Comparison of ENCODE assay signal across 22 mouse cellular contexts in genomic region chr11:119816798-119817361, GRCm38 (mm10).
DNase-seq lines count a peak whose midpoint lies in the region; ATAC-seq and TF ChIP-seq lines count a peak whose summit lies in the region.
"Had no signal": no experiment of that assay in that cellular context is flagged by ENCODE, and none has a peak within 500 bp of the region (broad histone marks: within the 10 kb centered on the region; RNA-seq: fewer than 3 reads in every experiment).

No protein-coding gene starts in this region.

- peaks cover 30% of the 10 kb centered on the region for H3K36me3 ChIP-seq in forebrain, embryonic 13.5 days (ENCODE audit: poor library complexity, severe bottlenecking)
- H3K36me3 ChIP-seq in forebrain, postnatal 0 days (ENCODE audit: insufficient read depth): peaks cover 16% of the 10 kb centered on the region
- peaks cover 46% of the 10 kb centered on the region for H3K36me3 ChIP-seq in heart, embryonic 13.5 days

- no peak overlapping the region for H3K4me2 ChIP-seq in forebrain, embryonic 13.5 days
- H3K4me2 ChIP-seq in forebrain, postnatal 0 days (ENCODE audit: low read depth): no peak overlapping the region
- no peak overlapping the region for H3K4me2 ChIP-seq in heart, embryonic 13.5 days
- H3K4me2 ChIP-seq: embryonic facial prominence, embryonic 15.5 days; heart, embryonic 15.5 days; hindbrain, embryonic 12.5 days; lung, embryonic 14.5 days; midbrain, embryonic 11.5 days had no signal

- no peak for ATAC-seq in forebrain, embryonic 13.5 days
- ATAC-seq in forebrain, postnatal 0 days: no peak
- 0 out of 2 replicates have a peak, but pooled peaks have one; percentile 27 for ATAC-seq in heart, embryonic 13.5 days (ENCODE audit: extremely low read depth, insufficient number of reproducible peaks, low FRiP score, low TSS enrichment)
- ATAC-seq: intestine, postnatal 0 days had no signal

- no peaks in the 10 kb centered on the region for H3K9me3 ChIP-seq in forebrain, embryonic 13.5 days (replicated peaks)
- no peaks in the 10 kb centered on the region; the same call in 1 of the 2 replicates for H3K9me3 ChIP-seq in forebrain, postnatal 0 days (ENCODE audit: low read length)
- no peaks in the 10 kb centered on the region for H3K9me3 ChIP-seq in heart, embryonic 13.5 days
- H3K9me3 ChIP-seq: embryonic facial prominence, embryonic 15.5 days; heart, embryonic 15.5 days; hindbrain, embryonic 12.5 days had no signal

- 70% methylated on average over 14 of the region's 14 CpGs for whole genome bisulfite sequencing in forebrain, embryonic 13.5 days
- WGBS in forebrain, postnatal 0 days: 67% methylated on average over 14 of the region's 14 CpGs
- WGBS in heart, embryonic 13.5 days: 40% methylated on average over 14 of the region's 14 CpGs

- DNase-seq in forebrain, postnatal 0 days: no peak
- DNase-seq in heart, postnatal 10 days: no peak
- peak; percentile 41 for DNase-seq in retina, postnatal 1 day
- no peak for DNase-seq in retina, embryonic 14.5 days (ENCODE audit: low spot score)
- DNase-seq in liver: no peak
- DNase-seq in kidney, adult 8-10 months: no peak
- DNase-seq: cerebellum, adult 11-12 months; cerebellum, postnatal 14 days; embryo, embryonic 11 days; gastrocnemius, adult 2 months; kidney, postnatal 4 days; layer of hippocampus, adult 9-11 months; lung, embryonic 14.5 days had no signal

- TF ChIP-seq CTCF in forebrain, postnatal 0 days (IDR thresholded peaks at IDR 0.05; ENCODE audit: low read depth): no peak

- no peak overlapping the region for H3K4me3 ChIP-seq in forebrain, embryonic 13.5 days
- no peak overlapping the region for H3K4me3 ChIP-seq in forebrain, postnatal 0 days (ENCODE audit: low read depth, low read length)
- H3K4me3 ChIP-seq in heart, embryonic 13.5 days: no peak overlapping the region
- H3K4me3 ChIP-seq: embryonic facial prominence, embryonic 15.5 days; gastrocnemius, adult 2 months; heart, embryonic 15.5 days; hindbrain, embryonic 12.5 days; left cerebral cortex, adult 2 months had no signal

- intact Hi-C loops in heart, postnatal 10 days (cut with DNase I): no loop called here

- no peak overlapping the region for H3K9ac ChIP-seq in forebrain, embryonic 13.5 days
- no peak overlapping the region for H3K9ac ChIP-seq in forebrain, postnatal 0 days
- H3K9ac ChIP-seq in heart, embryonic 13.5 days: no peak overlapping the region
- H3K9ac ChIP-seq: embryonic facial prominence, embryonic 15.5 days; heart, embryonic 15.5 days; hindbrain, embryonic 12.5 days; liver, embryonic 14.5 days; lung, embryonic 14.5 days had no signal

- H3K4me1 ChIP-seq in forebrain, embryonic 13.5 days: peaks cover 23% of the 10 kb centered on the region
- no peaks in the 10 kb centered on the region for H3K4me1 ChIP-seq in forebrain, postnatal 0 days (ENCODE audit: insufficient read depth)
- peaks cover 26% of the 10 kb centered on the region for H3K4me1 ChIP-seq in heart, embryonic 13.5 days
- H3K4me1 ChIP-seq: embryonic facial prominence, embryonic 15.5 days had no signal

- no peaks in the 10 kb centered on the region for H3K27me3 ChIP-seq in forebrain, embryonic 13.5 days
- H3K27me3 ChIP-seq in forebrain, postnatal 0 days (ENCODE audit: insufficient read depth, low read length): no peaks in the 10 kb centered on the region
- no peaks in the 10 kb centered on the region for H3K27me3 ChIP-seq in heart, embryonic 13.5 days (replicated peaks)
- H3K27me3 ChIP-seq: embryonic facial prominence, embryonic 15.5 days; heart, embryonic 15.5 days; hindbrain, embryonic 12.5 days had no signal

- peak overlapping the region; percentile 36; the same call in 1 of the 2 replicates for H3K27ac ChIP-seq in forebrain, embryonic 13.5 days
- no peak overlapping the region for H3K27ac ChIP-seq in forebrain, postnatal 0 days (ENCODE audit: low read depth, low read length)
- H3K27ac ChIP-seq in heart, embryonic 13.5 days (replicated peaks): peak overlapping the region; percentile 40
- H3K27ac ChIP-seq: embryonic facial prominence, embryonic 15.5 days; gastrocnemius, adult 2 months; heart, embryonic 15.5 days; hindbrain, embryonic 12.5 days; left cerebral cortex, adult 2 months; liver, embryonic 14.5 days had no signal
